Mouse (Mus musculus) neural tube, embryonic 11.5 days (tissue): ENCODE data around the gene Mtm1. TPM values are rescaled to one million over a fixed set of nuclear protein-coding genes. Genes with fewer than 3 reads are reported as not detected.

Source experiments
- polyA plus RNA-seq: library from polyadenylated mRNA; unstranded; fragments of >200 nt; fragmentation: Nextera tagmentation; extraction: Ambion mirVana; gene quantifications from 2 replicates; pipeline ENCODE4 v1.2.1, GENCODE M21; 2014

The Mtm1 gene
- polyA plus RNA-seq, 1 experiment from 2014 or later = 5.1 TPM

Other genes starting within 250 kb of the Mtm1 start
- 6.0 and 6.3 TPM in 2 replicates for gene Mamld1, start 160.5 kb upstream of the Mtm1 start, polyA plus RNA-seq
- gene Mtmr1, start 154.0 kb downstream of the Mtm1 start, polyA plus RNA-seq = 15.4 and 16.3 TPM in 2 replicates